Mouse (Mus musculus) lung, postnatal 0 days (tissue): ENCODE data around the gene Sspo.

ENCODE experiments used
- CTCF ChIP-seq: IDR thresholded peaks from 2 replicates; pipeline ENCODE4 v1.5.1; 2016; ENCODE audit warnings: antibody characterized with exemption, mild to moderate bottlenecking
- EP300 ChIP-seq: IDR thresholded peaks from 2 replicates; pipeline ENCODE4 v1.6.1; 2016; ENCODE audit warnings: antibody characterized with exemption, mild to moderate bottlenecking, control low read depth

DNA sequence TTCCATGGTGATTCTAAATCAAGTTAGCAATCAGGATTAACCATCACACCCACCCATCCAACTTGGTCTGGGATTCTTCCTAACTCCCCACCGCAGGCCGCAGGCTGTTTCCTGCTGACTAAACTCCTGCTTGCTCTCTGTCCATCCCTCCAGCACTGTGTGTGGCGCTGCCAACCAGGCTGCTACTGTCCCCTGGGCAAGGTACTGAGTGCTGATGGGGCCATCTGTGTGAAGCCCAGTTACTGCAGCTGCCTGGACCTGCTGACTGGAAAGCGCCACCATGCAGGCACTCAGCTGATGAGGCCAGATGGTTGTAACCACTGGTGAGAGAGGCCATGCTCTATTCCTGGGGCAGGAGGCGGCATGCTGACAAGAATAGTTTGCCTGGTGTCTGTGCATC, 34.5 kb downstream of the Sspo start:
- no peak for TF ChIP-seq EP300
- TF ChIP-seq CTCF: no peak
